7 mouse cellular contexts compared by ENCODE assay signal in the genomic region with DNA sequence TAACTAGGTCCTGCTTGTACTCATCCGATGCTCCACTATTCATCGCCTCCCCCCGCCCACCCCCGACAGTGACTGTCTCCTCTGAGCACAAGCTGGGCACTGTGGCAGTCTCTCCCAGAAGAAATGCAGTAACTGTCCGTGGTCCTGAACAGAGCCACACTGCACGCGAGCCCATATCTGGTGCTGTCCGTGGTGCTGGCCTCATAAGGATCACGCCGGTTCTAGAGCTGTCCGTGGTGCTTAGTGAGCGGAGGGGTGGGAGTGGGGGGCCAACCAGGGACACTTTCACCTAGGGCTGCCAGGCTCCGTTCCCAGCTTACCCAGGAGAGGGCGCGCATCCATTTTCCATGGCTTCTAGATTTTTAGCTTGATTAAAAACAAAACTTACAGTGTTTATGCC. TPM values are rescaled to one million over a fixed set of nuclear protein-coding genes. Genes with fewer than 3 reads are reported as not detected.
DNase-seq lines count a peak whose midpoint lies in the region; ATAC-seq and TF ChIP-seq lines count a peak whose summit lies in the region.

No protein-coding gene starts in this region.

- H3K4me2 ChIP-seq in intestine, postnatal 0 days (replicated peaks; ENCODE audit: low read depth): no peak overlapping the region
- no peak overlapping the region for H3K4me2 ChIP-seq in limb, embryonic 13.5 days (replicated peaks)
- H3K4me2 ChIP-seq in midbrain, postnatal 0 days (ENCODE audit: low read depth, low read length, poor library complexity, severe bottlenecking): no peak overlapping the region; the same call in 1 of the 2 replicates

- WGBS in intestine, postnatal 0 days: 3% methylated on average over 15 of the region's 15 CpGs
- WGBS in limb, embryonic 13.5 days: 2% methylated on average over 15 of the region's 15 CpGs
- 22% methylated on average over 15 of the region's 15 CpGs for WGBS in midbrain, postnatal 0 days

- no peak overlapping the region for H3K9ac ChIP-seq in intestine, postnatal 0 days (ENCODE audit: low read depth, low read length)
- no peak overlapping the region for H3K9ac ChIP-seq in limb, embryonic 13.5 days
- H3K9ac ChIP-seq in midbrain, postnatal 0 days (replicated peaks; ENCODE audit: low read length, poor library complexity, severe bottlenecking): no peak overlapping the region

- ATAC-seq in intestine, postnatal 0 days: peak; percentile 64
- peak; percentile 78 for ATAC-seq in limb, embryonic 13.5 days (ENCODE audit: low FRiP score, low read depth)
- ATAC-seq in midbrain, postnatal 0 days (ENCODE audit: low FRiP score): peak; percentile 54; the same call in 1 of the 2 replicates

- H3K27ac ChIP-seq in intestine, postnatal 0 days (ENCODE audit: low read depth, low read length): no peak overlapping the region
- no peak overlapping the region for H3K27ac ChIP-seq in limb, embryonic 13.5 days
- no peak overlapping the region for H3K27ac ChIP-seq in midbrain, postnatal 0 days (ENCODE audit: low read depth, low read length)

- DNase-seq in WW6 (ENCODE audit: low read depth, low spot score): peak; percentile 75
- peak; percentile 90 for DNase-seq in embryo, embryonic 9.5 days (ENCODE audit: extremely low spot score)
- peak; percentile 95 for DNase-seq in heart, adult 11 months
- peak; percentile 77 for DNase-seq in midbrain, postnatal 0 days (ENCODE audit: low spot score)
- DNase-seq in spleen, postnatal 4 days (ENCODE audit: low spot score in 2 of 2): peak; percentile 73 to 91

- no peaks in the 10 kb centered on the region for H3K9me3 ChIP-seq in intestine, postnatal 0 days (ENCODE audit: control insufficient read depth)
- H3K9me3 ChIP-seq in limb, embryonic 13.5 days: no peaks in the 10 kb centered on the region
- no peaks in the 10 kb centered on the region for H3K9me3 ChIP-seq in midbrain, postnatal 0 days (ENCODE audit: low read length)

- no peaks in the 10 kb centered on the region for H3K36me3 ChIP-seq in intestine, postnatal 0 days (ENCODE audit: control insufficient read depth, insufficient read depth)
- H3K36me3 ChIP-seq in limb, embryonic 13.5 days: no peaks in the 10 kb centered on the region
- H3K36me3 ChIP-seq in midbrain, postnatal 0 days (ENCODE audit: insufficient read depth, low read length): no peaks in the 10 kb centered on the region

- no peaks in the 10 kb centered on the region for H3K27me3 ChIP-seq in intestine, postnatal 0 days (replicated peaks; ENCODE audit: control insufficient read depth, insufficient read depth, low read length)
- H3K27me3 ChIP-seq in limb, embryonic 13.5 days: no peaks in the 10 kb centered on the region
- H3K27me3 ChIP-seq in midbrain, postnatal 0 days (ENCODE audit: insufficient read depth, low read length): no peaks in the 10 kb centered on the region

- peak; percentile 69 for TF ChIP-seq CTCF in intestine, postnatal 0 days (IDR thresholded peaks at IDR 0.05; ENCODE audit: low read depth)
- TF ChIP-seq CTCF in midbrain, postnatal 0 days (IDR thresholded peaks at IDR 0.05): peak; percentile 70

- H3K4me3 ChIP-seq in intestine, postnatal 0 days (ENCODE audit: low read depth, low read length): no peak overlapping the region
- H3K4me3 ChIP-seq in limb, embryonic 13.5 days: no peak overlapping the region
- H3K4me3 ChIP-seq in midbrain, postnatal 0 days (ENCODE audit: low read depth, low read length): no peak overlapping the region

- H3K4me1 ChIP-seq in intestine, postnatal 0 days (replicated peaks; ENCODE audit: control insufficient read depth, insufficient read depth, low read length): no peaks in the 10 kb centered on the region
- no peaks in the 10 kb centered on the region for H3K4me1 ChIP-seq in limb, embryonic 13.5 days
- H3K4me1 ChIP-seq in midbrain, postnatal 0 days (ENCODE audit: insufficient read depth, low read length): no peaks in the 10 kb centered on the region; the same call in 1 of the 2 replicates

RNA-seq across cellular contexts. Expression of gene Phf21b, which starts 26.4 kb away (rescaled TPM):
- polyA plus RNA-seq in intestine, postnatal 0 days (2015; fragmentation: Nextera tagmentation; extraction: Ambion mirVana): 0.38 and 0.48 TPM in 2 replicates
- 0.48 and 0.73 TPM in 2 replicates for polyA plus RNA-seq in limb, embryonic 13.5 days (2015; fragmentation: Nextera tagmentation; extraction: Ambion mirVana)
- total RNA-seq in midbrain, postnatal 0 days (2014; rRNA removed): 11.7 and 14.2 TPM in 2 replicates
- 1.1 and 1.4 TPM in 2 replicates for polyA plus RNA-seq in midbrain, postnatal 0 days (2015; fragmentation: Nextera tagmentation; extraction: Ambion mirVana)
